Mouse (Mus musculus) intestine, embryonic 15.5 days (tissue): ENCODE data around the gene Samsn1. TPM values are rescaled to one million over a fixed set of nuclear protein-coding genes. Genes with fewer than 3 reads are reported as not detected.

ENCODE experiments used
- ATAC-seq: fragments of 200-750 bp; cut with Nextera tagmentation; 2 replicates; pipeline ENCODE4 v1.8.0; 2017; ENCODE audit warnings: moderate TSS enrichment, moderate library complexity
- H3K27ac ChIP-seq: fragments of 300-500 bp; sonication (generic); 2 replicates; pipeline ENCODE4 v1.5.1; 2015; ENCODE audit warnings: mild to moderate bottlenecking, inconsistent platforms
- H3K27me3 ChIP-seq: fragments of 300-500 bp; sonication (generic); replicated peaks from 2 replicates; pipeline ENCODE4 v1.6.1; 2015; ENCODE audit warnings: inconsistent platforms
- H3K36me3 ChIP-seq: fragments of 300-500 bp; sonication (generic); 2 replicates; pipeline ENCODE4 v1.6.1; 2015; ENCODE audit warnings: inconsistent platforms
- H3K4me1 ChIP-seq: fragments of 300-500 bp; sonication (generic); replicated peaks from 2 replicates; pipeline ENCODE4 v1.6.1; 2015; ENCODE audit warnings: inconsistent platforms
- H3K4me2 ChIP-seq: fragments of 300-500 bp; sonication (generic); replicated peaks from 2 replicates; pipeline ENCODE4 v1.6.1; 2015; ENCODE audit warnings: mild to moderate bottlenecking, inconsistent platforms
- H3K4me3 ChIP-seq: fragments of 300-500 bp; sonication (generic); replicated peaks from 2 replicates; pipeline ENCODE4 v1.5.1; 2015; ENCODE audit warnings: inconsistent platforms
- H3K9ac ChIP-seq: fragments of 300-500 bp; sonication (generic); 2 replicates; pipeline ENCODE4 v1.6.1; 2015; ENCODE audit warnings: inconsistent platforms
- H3K9me3 ChIP-seq: fragments of 300-500 bp; sonication (generic); 2 replicates; pipeline ENCODE4 v1.6.1; 2016; ENCODE audit warnings: inconsistent platforms
- WGBS: fragments of 180-500 bp; shearing (Covaris S2); methylation state at CpG from one replicate; pipeline ENCODE4 v1.1.7; 2015; 5-methylcytosine and 5-hydroxymethylcytosine counted together
- polyA plus RNA-seq: library from polyadenylated mRNA; unstranded; fragments of >200 nt; fragmentation: Nextera tagmentation; extraction: Ambion mirVana; gene quantifications from 2 replicates; pipeline ENCODE4 v1.2.1, GENCODE M21; 2015

Gene Samsn1
- polyA plus RNA-seq, 1 experiment from 2014 or later = 2.5 TPM

GRCm38 (mm10) chr16:75929536-75930221 is 92.4 kb downstream of the Samsn1 start:
- Histone ChIP-seq H3K9ac (no peak overlapping the region), H3K4me2 (no peak overlapping the region), H3K27me3 (no peaks in the 10 kb centered on the region), H3K36me3 (no peaks in the 10 kb centered on the region), H3K4me3 (no peak overlapping the region), H3K27ac (no peak overlapping the region), H3K4me1 (no peaks in the 10 kb centered on the region), H3K9me3 (no peaks in the 10 kb centered on the region)
- no peak for ATAC-seq
- 89% methylated on average over 11 of the region's 11 CpGs for WGBS

- ATAC-seq = peak; percentile 93
- Histone ChIP-seq H3K4me1 (no peaks in the 10 kb centered on the region), H3K9ac (no peak overlapping the region), H3K4me3 (no peak overlapping the region), H3K27me3 (no peaks in the 10 kb centered on the region), H3K9me3 (no peaks in the 10 kb centered on the region), H3K36me3 (no peaks in the 10 kb centered on the region), H3K4me2 (no peak overlapping the region), H3K27ac (no peak overlapping the region)
- WGBS = 60% methylated on average over 2 of the region's 2 CpGs
These were observed 95.6 kb downstream of the Samsn1 start for GRCm38 (mm10) chr16:75926511-75926910.

- Histone ChIP-seq H3K4me1 (no peaks in the 10 kb centered on the region), H3K4me2 (no peak overlapping the region), H3K4me3 (no peak overlapping the region), H3K9me3 (no peaks in the 10 kb centered on the region), H3K27me3 (no peaks in the 10 kb centered on the region), H3K9ac (no peak overlapping the region), H3K36me3 (no peaks in the 10 kb centered on the region), H3K27ac (no peak overlapping the region)
- WGBS = 82% methylated on average over 4 of the region's 4 CpGs
- ATAC-seq = no peak
These were observed 101.2 kb downstream of the Samsn1 start for GRCm38 (mm10) chr16:75920870-75921269.

GRCm38 (mm10) chr16:75919298-75919697 is 102.8 kb downstream of the Samsn1 start:
- Histone ChIP-seq H3K9ac (no peak overlapping the region), H3K4me2 (no peak overlapping the region), H3K9me3 (no peaks in the 10 kb centered on the region), H3K4me1 (no peaks in the 10 kb centered on the region), H3K36me3 (no peaks in the 10 kb centered on the region), H3K27me3 (no peaks in the 10 kb centered on the region), H3K4me3 (no peak overlapping the region), H3K27ac (no peak overlapping the region)
- 85% methylated on average over 4 of the region's 4 CpGs for WGBS
- no peak for ATAC-seq

GRCm38 (mm10) chr16:75917712-75918111 is 104.4 kb downstream of the Samsn1 start:
- H3K9me3 ChIP-seq = no peaks in the 10 kb centered on the region
- H3K27me3 ChIP-seq = no peaks in the 10 kb centered on the region
- H3K4me1 ChIP-seq = no peaks in the 10 kb centered on the region
- no peak for ATAC-seq
- H3K4me3 ChIP-seq = no peak overlapping the region
- no peaks in the 10 kb centered on the region for H3K36me3 ChIP-seq
- 75% methylated on average over 5 of the region's 5 CpGs for WGBS
- H3K27ac ChIP-seq = no peak overlapping the region
- H3K9ac ChIP-seq = no peak overlapping the region
- H3K4me2 ChIP-seq = no peak overlapping the region

- no peak for ATAC-seq
- Histone ChIP-seq H3K4me3 (no peak overlapping the region), H3K36me3 (no peaks in the 10 kb centered on the region), H3K4me2 (no peak overlapping the region), H3K4me1 (no peaks in the 10 kb centered on the region), H3K27me3 (no peaks in the 10 kb centered on the region), H3K27ac (no peak overlapping the region), H3K9me3 (no peaks in the 10 kb centered on the region), H3K9ac (no peak overlapping the region)
- WGBS = 89% methylated on average over 5 of the region's 5 CpGs
These were observed 110.0 kb downstream of the Samsn1 start for GRCm38 (mm10) chr16:75912051-75912450.

GRCm38 (mm10) chr16:75908635-75909494 is 113.2 kb downstream of the Samsn1 start:
- Histone ChIP-seq H3K4me2 (no peak overlapping the region), H3K27ac (no peak overlapping the region), H3K9ac (no peak overlapping the region), H3K4me3 (no peak overlapping the region), H3K9me3 (no peaks in the 10 kb centered on the region), H3K27me3 (no peaks in the 10 kb centered on the region), H3K4me1 (no peaks in the 10 kb centered on the region), H3K36me3 (no peaks in the 10 kb centered on the region)
- 64% methylated on average over 8 of the region's 8 CpGs for WGBS
- no peak for ATAC-seq

- Histone ChIP-seq H3K4me1 (no peaks in the 10 kb centered on the region), H3K4me3 (no peak overlapping the region), H3K4me2 (no peak overlapping the region), H3K9me3 (no peaks in the 10 kb centered on the region), H3K27ac (no peak overlapping the region), H3K9ac (no peak overlapping the region), H3K36me3 (no peaks in the 10 kb centered on the region), H3K27me3 (no peaks in the 10 kb centered on the region)
- WGBS = 58% methylated on average over 2 of the region's 2 CpGs
- ATAC-seq = no peak
These were observed 115.3 kb downstream of the Samsn1 start for GRCm38 (mm10) chr16:75906790-75907189.

- H3K27ac ChIP-seq = no peak overlapping the region
- H3K4me2 ChIP-seq = no peak overlapping the region
- H3K4me3 ChIP-seq = no peak overlapping the region
- H3K9ac ChIP-seq = no peak overlapping the region
- no peaks in the 10 kb centered on the region for H3K36me3 ChIP-seq
- no peaks in the 10 kb centered on the region for H3K9me3 ChIP-seq
- WGBS = 96% methylated on average over 1 of the region's 1 CpGs
- no peak for ATAC-seq
- H3K4me1 ChIP-seq = no peaks in the 10 kb centered on the region
- H3K27me3 ChIP-seq = no peaks in the 10 kb centered on the region
These were observed 115.8 kb downstream of the Samsn1 start for GRCm38 (mm10) chr16:75906260-75906659.

GRCm38 (mm10) chr16:75905324-75905723 is 116.8 kb downstream of the Samsn1 start:
- no peak for ATAC-seq
- H3K4me3 ChIP-seq = no peak overlapping the region
- 82% methylated on average over 1 of the region's 1 CpGs for WGBS

GRCm38 (mm10) chr16:75904072-75904471 is 118.0 kb downstream of the Samsn1 start:
- no peak overlapping the region for H3K27ac ChIP-seq
- no peak overlapping the region for H3K4me3 ChIP-seq
- no peak for ATAC-seq
- no peak overlapping the region for H3K9ac ChIP-seq
- H3K9me3 ChIP-seq = no peaks in the 10 kb centered on the region
- H3K27me3 ChIP-seq = no peaks in the 10 kb centered on the region
- H3K36me3 ChIP-seq = no peaks in the 10 kb centered on the region
- no peak overlapping the region for H3K4me2 ChIP-seq
- H3K4me1 ChIP-seq = no peaks in the 10 kb centered on the region
- WGBS = 89% methylated on average over 4 of the region's 4 CpGs

More at GRCm38 (mm10) chr16:75905324-75905723, 116.8 kb downstream of the Samsn1 start:
- H3K9me3 ChIP-seq = no peaks in the 10 kb centered on the region
- no peaks in the 10 kb centered on the region for H3K27me3 ChIP-seq
- no peaks in the 10 kb centered on the region for H3K36me3 ChIP-seq
- H3K4me1 ChIP-seq = no peaks in the 10 kb centered on the region
- no peak overlapping the region for H3K4me2 ChIP-seq
- H3K9ac ChIP-seq = no peak overlapping the region
- H3K27ac ChIP-seq = no peak overlapping the region

- 72% methylated on average over 3 of the region's 3 CpGs for WGBS
- no peak overlapping the region for H3K4me2 ChIP-seq
- no peak for ATAC-seq
- H3K9ac ChIP-seq = no peak overlapping the region
- no peaks in the 10 kb centered on the region for H3K27me3 ChIP-seq
- no peaks in the 10 kb centered on the region for H3K4me1 ChIP-seq
- H3K4me3 ChIP-seq = no peak overlapping the region
- H3K9me3 ChIP-seq = no peaks in the 10 kb centered on the region
- no peaks in the 10 kb centered on the region for H3K36me3 ChIP-seq
- H3K27ac ChIP-seq = no peak overlapping the region
These were observed 119.1 kb downstream of the Samsn1 start for GRCm38 (mm10) chr16:75903028-75903427.
